Mouse (Mus musculus) spleen, adult 2 months (tissue): ENCODE results near the gene Tcf7. TPM values are rescaled to one million over a fixed set of nuclear protein-coding genes. Genes with fewer than 3 reads are reported as not detected.
A peak's percentile ranks its signal among the peaks of the same experiment; 100 is the strongest.

ENCODE experiments used
- DNase-seq, 2 experiments: peaks; one replicate each; pipeline versions ENCODE4 v3.0.0 to v3.0.0-alpha.2; 2012 to 2021; ENCODE audit warnings: low spot score in 2 of 2, low read depth in 1 of 2
- H3K27ac ChIP-seq: fragments of 200-500 bp; 2 replicates; pipeline ENCODE4 v1.5.1; 2012; ENCODE audit warnings: low read length, inconsistent platforms; ENCODE audit not compliant: insufficient read depth
- H3K27me3 ChIP-seq: fragments of 200-500 bp; 2 replicates; pipeline ENCODE4 v1.6.1; 2012; ENCODE audit warnings: mild to moderate bottlenecking, moderate library complexity, low read length, inconsistent platforms; ENCODE audit not compliant: control insufficient read depth, insufficient read depth
- H3K36me3 ChIP-seq: fragments of 200-500 bp; 2 replicates; pipeline ENCODE4 v1.6.1; 2012; ENCODE audit warnings: mild to moderate bottlenecking, low read length, inconsistent platforms; ENCODE audit not compliant: control insufficient read depth, insufficient read depth
- H3K4me1 ChIP-seq: fragments of 200-500 bp; 2 replicates; pipeline ENCODE4 v1.6.1; 2011; ENCODE audit warnings: inconsistent platforms; ENCODE audit not compliant: control insufficient read depth, insufficient read depth, insufficient read length
- H3K4me3 ChIP-seq: fragments of 200-500 bp; 2 replicates; pipeline ENCODE4 v1.5.1; 2011; ENCODE audit warnings: mild to moderate bottlenecking, inconsistent platforms; ENCODE audit not compliant: insufficient read depth, insufficient read length; ENCODE audit errors: extremely low read depth
- CTCF ChIP-seq: fragments of 200-500 bp; IDR thresholded peaks from 2 replicates; pipeline ENCODE4 v1.5.1; 2011; ENCODE audit warnings: mild to moderate bottlenecking, inconsistent platforms; ENCODE audit not compliant: insufficient read depth, insufficient read length, insufficient replicate concordance; ENCODE audit errors: extremely low read depth
- POLR2A ChIP-seq: fragments of 200-500 bp; IDR thresholded peaks from 2 replicates; pipeline ENCODE4 v1.6.1; 2011; ENCODE audit warnings: low read depth, low read length, inconsistent platforms
- WGBS: fragments of 180-500 bp; shearing (Covaris S2); methylation state at CpG from one replicate; pipeline ENCODE4 v1.1.7; 2018; 5-methylcytosine and 5-hydroxymethylcytosine counted together
- polyA plus RNA-seq: library from polyadenylated mRNA; depleted of rRNA; stranded (reverse); fragments of >200 nt; gene quantifications from 2 replicates; pipeline ENCODE4 v1.2.3, GENCODE M21; 2012; rRNA removed

The Tcf7 gene
- 139 and 165 TPM in 2 replicates for polyA plus RNA-seq

DNA sequence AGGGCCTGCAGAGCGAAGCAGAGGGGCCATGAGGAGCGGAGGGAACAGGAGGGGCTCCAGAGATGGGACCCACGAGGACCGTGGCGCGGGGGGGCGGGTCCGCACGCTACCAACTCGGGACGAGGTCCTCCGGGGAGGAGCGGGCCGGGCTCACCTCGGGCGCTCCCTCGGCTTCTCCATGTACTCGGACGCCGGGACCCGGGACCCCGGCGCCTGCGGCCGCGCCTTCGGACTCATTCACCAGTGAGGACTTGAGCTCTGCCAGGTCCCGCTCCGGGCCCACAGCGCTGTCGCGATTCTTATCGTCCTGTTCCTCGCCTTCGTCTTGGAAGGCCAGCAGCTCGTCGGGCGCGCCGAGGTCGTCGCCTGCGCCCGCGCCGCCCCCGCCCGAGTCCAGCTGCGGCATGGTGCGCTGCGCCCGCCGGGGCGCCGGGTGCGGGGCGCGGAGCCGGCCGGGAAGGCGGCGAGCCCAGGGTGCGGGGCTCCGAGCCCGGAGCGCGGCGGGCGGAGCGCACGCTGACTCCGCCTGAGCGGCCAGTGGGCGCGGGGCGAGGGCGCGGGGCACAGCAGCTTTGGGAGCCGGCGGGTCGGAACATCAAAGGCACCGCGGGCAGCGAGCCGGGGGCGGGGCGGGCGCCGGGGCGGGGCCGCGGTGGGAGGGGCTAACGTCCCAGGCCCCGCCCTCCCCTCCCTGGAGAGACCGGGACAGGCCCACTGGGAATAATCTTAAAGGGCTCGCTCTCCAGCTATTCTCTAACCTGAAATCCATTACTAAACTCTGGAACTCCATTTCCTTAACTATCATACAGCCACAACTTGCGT is at the start of gene Tcf7:
Gene Tcf7, minus strand, starts transcription at position 241 of the 822 bp plus-strand sequence.
- H3K27me3 ChIP-seq, result peaks cover 10% of the 10 kb centered on the region
- H3K4me3 ChIP-seq, result peak within 1 kb of the TSS; percentile 73
- peaks cover 11% of the 10 kb centered on the region; the same call in 1 of the 2 replicates for H3K4me1 ChIP-seq
- H3K36me3 ChIP-seq, result no peaks in the 10 kb centered on the region; the same call in 1 of the 2 replicates
- peak in 1 of 2 experiments; percentile 39 for DNase-seq
- 2% methylated on average over 87 of the region's 97 CpGs for WGBS
- H3K27ac ChIP-seq, result peak within 1 kb of the TSS; percentile 92
- TF ChIP-seq POLR2A, result no peak
- TF ChIP-seq CTCF, result no peak

- TF ChIP-seq CTCF (no peak), POLR2A (no peak)
- H3K4me1 ChIP-seq, result peaks cover 4% of the 10 kb centered on the region; the same call in 1 of the 2 replicates
- no peaks in the 10 kb centered on the region for H3K36me3 ChIP-seq
- WGBS, result 70% methylated on average over 3 of the region's 3 CpGs
- no peak overlapping the region for H3K27ac ChIP-seq
- H3K4me3 ChIP-seq, result no peak overlapping the region
- DNase-seq, result no peak
- no peaks in the 10 kb centered on the region for H3K27me3 ChIP-seq
These were observed 44.5 kb upstream of the Tcf7 start for GRCm38 (mm10) chr11:52327313-52327712.

GRCm38 (mm10) chr11:52324442-52325367 is 41.9 kb upstream of the Tcf7 start:
- H3K36me3 ChIP-seq, result no peaks in the 10 kb centered on the region
- no peaks in the 10 kb centered on the region for H3K27me3 ChIP-seq
- WGBS, result 83% methylated on average over 23 of the region's 23 CpGs
- peaks cover 6% of the 10 kb centered on the region; the same call in 1 of the 2 replicates for H3K4me1 ChIP-seq
- no peak for TF ChIP-seq POLR2A
- no peak for TF ChIP-seq CTCF
- H3K27ac ChIP-seq, result no peak overlapping the region
- no peak for DNase-seq
- no peak overlapping the region for H3K4me3 ChIP-seq

DNA sequence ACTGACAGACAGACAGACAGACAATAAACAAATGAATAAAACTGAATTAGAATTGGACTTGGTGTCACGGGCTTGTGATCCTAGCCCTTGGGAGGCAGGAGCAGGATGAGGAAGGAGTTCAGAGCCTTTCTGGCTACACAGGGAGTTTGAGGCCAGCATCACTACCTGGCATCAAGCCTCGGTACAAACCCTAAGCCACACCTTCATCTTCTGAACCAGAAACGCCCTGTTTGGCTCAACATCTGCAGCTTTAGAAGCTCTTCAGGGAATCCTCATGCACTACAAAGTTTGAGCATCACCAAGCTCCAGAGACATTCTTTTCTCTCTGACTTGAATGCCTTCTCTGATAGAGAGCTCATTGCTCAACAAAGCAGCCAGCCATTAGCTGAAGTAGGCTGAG is 38.7 kb upstream of the Tcf7 start:
- 62% methylated on average over 3 of the region's 3 CpGs for WGBS
- no peak overlapping the region for H3K27ac ChIP-seq
- TF ChIP-seq CTCF (no peak), POLR2A (no peak)
- peaks cover 10% of the 10 kb centered on the region for H3K4me1 ChIP-seq
- no peak for DNase-seq
- H3K27me3 ChIP-seq, result no peaks in the 10 kb centered on the region
- H3K4me3 ChIP-seq, result no peak overlapping the region
- H3K36me3 ChIP-seq, result no peaks in the 10 kb centered on the region

DNA sequence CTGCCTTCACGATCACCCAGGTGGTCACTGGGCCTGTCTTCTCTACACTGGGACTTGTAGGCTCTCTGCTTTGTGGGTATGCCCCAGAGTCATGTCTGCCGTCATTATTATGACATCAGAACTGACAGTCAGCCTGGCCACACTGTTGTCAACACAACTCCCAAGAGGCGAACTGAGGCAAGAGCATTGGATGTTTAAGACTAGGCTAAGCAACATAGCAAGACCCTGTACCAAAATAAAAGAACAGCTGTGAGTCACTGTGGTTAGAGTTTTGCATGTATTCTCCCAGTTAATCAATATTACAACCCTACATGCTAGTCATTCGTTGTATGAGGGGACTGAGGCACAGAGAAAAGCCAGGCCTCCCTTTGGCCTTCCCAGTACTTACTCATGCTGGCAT is 37.7 kb upstream of the Tcf7 start:
- no peak for DNase-seq
- 77% methylated on average over 4 of the region's 4 CpGs for WGBS
- H3K4me1 ChIP-seq, result peaks cover 10% of the 10 kb centered on the region
- no peak overlapping the region for H3K27ac ChIP-seq
- TF ChIP-seq CTCF (no peak), POLR2A (no peak)
- H3K4me3 ChIP-seq, result no peak overlapping the region
- H3K36me3 ChIP-seq, result no peaks in the 10 kb centered on the region
- no peaks in the 10 kb centered on the region for H3K27me3 ChIP-seq

DNA sequence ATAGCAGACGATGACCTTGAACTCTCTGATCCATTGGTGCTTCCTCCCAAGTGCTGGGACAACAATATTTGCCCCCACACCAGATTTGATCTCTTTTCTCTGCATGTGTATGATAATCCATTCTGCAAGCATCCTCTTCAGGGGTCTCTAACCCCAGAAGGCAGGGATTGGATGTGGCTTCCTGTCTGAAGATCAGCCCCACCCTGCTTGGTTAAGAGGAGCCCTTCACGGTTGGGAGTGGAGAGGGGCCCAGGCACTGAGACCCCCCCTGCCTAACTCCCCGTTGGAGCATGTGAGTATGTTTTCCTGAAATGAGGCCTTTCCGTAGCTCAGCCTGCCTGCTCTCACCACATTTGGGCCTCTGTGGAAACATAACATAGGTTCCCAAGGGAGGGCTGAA is 36.9 kb upstream of the Tcf7 start:
- Histone ChIP-seq H3K36me3 (no peaks in the 10 kb centered on the region), H3K4me1 (peaks cover 10% of the 10 kb centered on the region), H3K4me3 (no peak overlapping the region), H3K27me3 (no peaks in the 10 kb centered on the region), H3K27ac (peak overlapping the region; percentile 71; the same call in 1 of the 2 replicates)
- no peak for TF ChIP-seq CTCF
- no peak for TF ChIP-seq POLR2A
- 34% methylated on average over 4 of the region's 4 CpGs for WGBS
- no peak for DNase-seq
